Mouse (Mus musculus) small intestine, adult 10 weeks (tissue): ENCODE data around the gene Efcab10. TPM values are rescaled to one million over a fixed set of nuclear protein-coding genes. Genes with fewer than 3 reads are reported as not detected.

Experiments used
- polyA plus RNA-seq: library from polyadenylated mRNA; stranded (reverse); fragments of 350-450 nt; fragmentation: Illumina TruSeq; extraction: RNeasy Lipid Tissue Mini Kit (QIAGEN cat#74804); gene quantifications from one replicate; pipeline ENCODE4 v1.2.3, GENCODE M21; 2014; ENCODE audit warnings: low replicate concordance

Efcab10 gene
- polyA plus RNA-seq, result not detected

DNA sequence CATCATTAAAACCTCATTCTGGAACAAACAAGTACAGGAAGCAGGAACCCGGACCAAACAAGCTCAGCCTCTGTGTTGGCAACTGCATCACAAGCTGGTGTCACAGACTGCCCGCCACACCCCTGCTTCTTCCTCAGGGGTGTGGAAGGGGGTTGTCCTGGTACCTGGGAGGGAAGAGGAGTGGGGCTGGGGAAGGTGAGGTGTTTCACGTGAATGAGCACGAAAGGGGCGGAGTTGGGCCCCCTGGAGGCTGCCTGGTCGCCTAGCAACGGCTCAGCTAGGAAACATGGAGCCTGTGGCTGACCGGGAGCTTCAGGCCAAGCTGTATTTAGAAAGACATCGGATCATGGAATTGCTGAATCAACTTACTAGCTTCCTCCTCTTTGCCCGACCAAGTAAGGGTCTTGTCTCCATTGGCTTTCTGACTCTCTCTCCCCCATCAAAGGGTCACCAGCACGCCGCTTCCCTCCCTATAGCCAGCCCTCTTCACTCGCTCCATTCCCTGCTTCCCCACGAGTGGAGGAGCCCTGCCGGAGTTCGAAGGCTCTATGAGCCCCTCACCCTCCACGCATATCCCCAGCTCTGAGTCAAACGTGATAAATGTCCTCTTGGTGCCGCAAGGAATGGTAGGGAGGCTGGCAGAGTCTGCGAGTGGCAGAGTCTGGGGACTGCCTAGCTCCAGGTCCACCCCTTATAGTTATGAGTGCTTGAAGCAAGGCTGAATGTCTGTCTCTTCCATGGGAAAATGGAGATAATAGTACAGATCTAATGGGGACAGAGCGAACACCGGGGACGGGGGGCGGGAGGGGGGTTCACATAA, at the start of gene Efcab10:
Gene Efcab10, plus strand, starts transcription at position 51 of the 820 bp plus-strand sequence.

DNA sequence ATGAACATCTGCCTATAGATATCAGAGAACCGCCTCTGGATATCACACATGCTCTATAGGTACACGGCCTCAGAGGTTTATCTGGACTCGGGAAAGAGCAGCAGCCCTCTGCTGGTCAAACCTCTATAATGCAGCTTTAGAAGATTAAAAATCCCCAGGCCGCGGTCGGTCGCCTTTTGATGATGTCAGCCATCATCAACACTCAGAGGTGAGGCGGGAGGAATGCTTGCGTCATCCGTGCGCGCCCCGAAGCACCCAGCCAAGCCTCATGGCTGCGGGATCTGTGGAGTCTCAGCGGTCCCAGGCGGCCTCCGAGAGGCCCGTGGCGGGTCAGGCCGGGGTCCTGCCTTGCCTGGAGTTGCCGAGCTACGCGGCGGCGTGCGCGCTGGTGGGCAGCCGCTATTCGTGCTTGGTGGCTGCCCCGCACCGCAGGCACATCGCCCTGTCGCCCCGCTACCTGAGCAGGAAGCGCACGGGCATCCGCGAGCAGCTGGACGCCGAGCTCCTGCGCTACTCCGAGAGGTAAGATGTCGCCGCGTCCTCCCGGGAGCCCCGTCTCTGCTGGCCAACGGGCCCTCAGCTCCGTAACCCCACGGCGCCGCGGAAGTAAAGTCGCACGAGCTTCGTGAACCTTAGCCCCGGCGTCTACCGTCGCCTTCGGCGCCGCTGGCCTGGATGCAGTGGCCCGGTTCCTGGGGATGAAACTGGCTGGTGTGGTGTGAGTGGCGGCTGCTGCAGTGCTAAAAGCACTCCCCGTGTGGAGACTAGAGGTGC, 34.9 kb downstream of the Efcab10 start, which contains the start of gene Twistnb:
Gene Twistnb, plus strand, starts transcription at position 249 of the 774 bp plus-strand sequence.

Other genes with a start within 250 kb of the Efcab10 start
- 21.5 TPM for gene Atxn7l1, start 247.2 kb upstream of the Efcab10 start, polyA plus RNA-seq
- gene Twistnb, start 34.8 kb downstream of the Efcab10 start, polyA plus RNA-seq, result 33.0 TPM